ENCODE assay signal across 8 mouse cellular contexts in genomic region chr11:88555902-88556549, GRCm38 (mm10).
DNase-seq lines count a peak whose midpoint lies in the region; ATAC-seq and TF ChIP-seq lines count a peak whose summit lies in the region.

No protein-coding gene starts in this region.

- peaks cover 86% of the 10 kb centered on the region for H3K4me1 ChIP-seq in neural tube, embryonic 11.5 days (ENCODE audit: control insufficient read depth, insufficient read depth, low read length)
- H3K4me1 ChIP-seq in intestine, postnatal 0 days (replicated peaks; ENCODE audit: control insufficient read depth, insufficient read depth, low read length), result peaks cover 41% of the 10 kb centered on the region
- H3K4me1 ChIP-seq in lung, embryonic 16.5 days (replicated peaks; ENCODE audit: control insufficient read depth, insufficient read depth, low read length), result peaks cover 67% of the 10 kb centered on the region
- peaks cover 55% of the 10 kb centered on the region for H3K4me1 ChIP-seq in stomach, embryonic 16.5 days (ENCODE audit: control insufficient read depth, insufficient read depth, low read length)

- ATAC-seq in neural tube, embryonic 11.5 days (ENCODE audit: insufficient read depth, low FRiP score, low TSS enrichment), result no peak
- ATAC-seq in intestine, postnatal 0 days, result peak; percentile 65
- peak; percentile 29; the same call in 1 of the 2 replicates for ATAC-seq in lung, embryonic 16.5 days (ENCODE audit: low read depth)
- ATAC-seq in stomach, embryonic 16.5 days (ENCODE audit: insufficient read depth, low FRiP score), result no peak
- no peak for ATAC-seq in frontal cortex, adult (ENCODE audit: low TSS enrichment)

- H3K27me3 ChIP-seq in neural tube, embryonic 11.5 days (ENCODE audit: control insufficient read depth, insufficient read depth, low read length), result no peaks in the 10 kb centered on the region
- H3K27me3 ChIP-seq in intestine, postnatal 0 days (replicated peaks; ENCODE audit: control insufficient read depth, insufficient read depth, low read length), result no peaks in the 10 kb centered on the region
- no peaks in the 10 kb centered on the region for H3K27me3 ChIP-seq in lung, embryonic 16.5 days (ENCODE audit: control insufficient read depth, insufficient read depth, low read depth, low read length)
- H3K27me3 ChIP-seq in stomach, embryonic 16.5 days (ENCODE audit: control insufficient read depth, insufficient read depth, low read length), result no peaks in the 10 kb centered on the region

- WGBS in neural tube, embryonic 11.5 days, result 30% methylated on average over 6 of the region's 6 CpGs
- 12% methylated on average over 6 of the region's 6 CpGs for WGBS in intestine, postnatal 0 days
- 25% methylated on average over 6 of the region's 6 CpGs for WGBS in lung, embryonic 16.5 days
- WGBS in stomach, embryonic 16.5 days, result 29% methylated on average over 6 of the region's 6 CpGs

- H3K36me3 ChIP-seq in neural tube, embryonic 11.5 days (ENCODE audit: control insufficient read depth, insufficient read depth, low read length), result no peaks in the 10 kb centered on the region
- H3K36me3 ChIP-seq in intestine, postnatal 0 days (ENCODE audit: control insufficient read depth, insufficient read depth), result no peaks in the 10 kb centered on the region
- H3K36me3 ChIP-seq in lung, embryonic 16.5 days (ENCODE audit: control insufficient read depth, insufficient read depth, low read length), result no peaks in the 10 kb centered on the region
- no peaks in the 10 kb centered on the region for H3K36me3 ChIP-seq in stomach, embryonic 16.5 days (ENCODE audit: control insufficient read depth, insufficient read depth, low read length)

- H3K4me3 ChIP-seq in neural tube, embryonic 11.5 days (ENCODE audit: low read depth, low read length), result no peak overlapping the region
- no peak overlapping the region for H3K4me3 ChIP-seq in intestine, postnatal 0 days (ENCODE audit: low read depth, low read length)
- H3K4me3 ChIP-seq in lung, embryonic 16.5 days (ENCODE audit: low read length), result no peak overlapping the region
- H3K4me3 ChIP-seq in stomach, embryonic 16.5 days (replicated peaks; ENCODE audit: low read length), result no peak overlapping the region

- H3K9me3 ChIP-seq in neural tube, embryonic 11.5 days (ENCODE audit: control insufficient read depth, low read length), result no peaks in the 10 kb centered on the region
- H3K9me3 ChIP-seq in intestine, postnatal 0 days (ENCODE audit: control insufficient read depth), result no peaks in the 10 kb centered on the region
- H3K9me3 ChIP-seq in lung, embryonic 16.5 days (ENCODE audit: control insufficient read depth, low read length), result no peaks in the 10 kb centered on the region
- H3K9me3 ChIP-seq in stomach, embryonic 16.5 days (replicated peaks; ENCODE audit: control insufficient read depth, low read length), result no peaks in the 10 kb centered on the region

- no peak overlapping the region for H3K9ac ChIP-seq in neural tube, embryonic 11.5 days (ENCODE audit: low read length)
- no peak overlapping the region for H3K9ac ChIP-seq in intestine, postnatal 0 days (ENCODE audit: low read depth, low read length)
- H3K9ac ChIP-seq in lung, embryonic 16.5 days (ENCODE audit: low read length), result peak overlapping the region; percentile 2
- peak overlapping the region; percentile 56 for H3K9ac ChIP-seq in stomach, embryonic 16.5 days (ENCODE audit: low read length)

- peak overlapping the region; percentile 61 for H3K27ac ChIP-seq in neural tube, embryonic 11.5 days (ENCODE audit: low read depth, low read length)
- H3K27ac ChIP-seq in intestine, postnatal 0 days (ENCODE audit: low read depth, low read length), result peak overlapping the region; percentile 83
- H3K27ac ChIP-seq in lung, embryonic 16.5 days (ENCODE audit: low read length), result peak overlapping the region; percentile 83
- peak overlapping the region; percentile 84 for H3K27ac ChIP-seq in stomach, embryonic 16.5 days (ENCODE audit: low read length)

- peak; percentile 42 for DNase-seq in neural tube, embryonic 11.5 days (ENCODE audit: low spot score)
- DNase-seq in neural tube, embryonic 10.5 days (ENCODE audit: extremely low spot score, low spot score), result no peak
- peak; percentile 98 for DNase-seq in heart, adult 11 months
- DNase-seq in cerebellum, adult 8-10 months, result no peak

- H3K4me2 ChIP-seq in neural tube, embryonic 11.5 days (ENCODE audit: low read depth), result no peak overlapping the region
- peak overlapping the region; percentile 21; the same call in 1 of the 2 replicates for H3K4me2 ChIP-seq in intestine, postnatal 0 days (replicated peaks; ENCODE audit: low read depth)
- no peak overlapping the region for H3K4me2 ChIP-seq in lung, embryonic 16.5 days (ENCODE audit: low read depth, low read length)
- 0 out of 2 replicates have a peak overlapping the region, but pooled peaks have one; percentile 9 for H3K4me2 ChIP-seq in stomach, embryonic 16.5 days (ENCODE audit: low read depth, low read length)

- TF ChIP-seq CTCF in intestine, postnatal 0 days (IDR thresholded peaks at IDR 0.05; ENCODE audit: low read depth), result no peak

Comparison
In these comparisons a context has a peak if more than half of its experiments do, and no peak if none do; other contexts are left out.
1. DNase-seq: peak in neural tube, embryonic 11.5 days (single experiment) and heart, adult 11 months (single experiment); none in neural tube, embryonic 10.5 days (single experiment) and cerebellum, adult 8-10 months (single experiment).
2. ATAC-seq: peak in intestine, postnatal 0 days (single experiment) and lung, embryonic 16.5 days (single experiment); none in neural tube, embryonic 11.5 days (single experiment), stomach, embryonic 16.5 days (single experiment) and frontal cortex, adult (single experiment).
3. H3K4me2 ChIP-seq: peak in intestine, postnatal 0 days (single experiment) and stomach, embryonic 16.5 days (single experiment); none in neural tube, embryonic 11.5 days (single experiment) and lung, embryonic 16.5 days (single experiment).
4. H3K9ac ChIP-seq: peak in lung, embryonic 16.5 days (single experiment) and stomach, embryonic 16.5 days (single experiment); none in neural tube, embryonic 11.5 days (single experiment) and intestine, postnatal 0 days (single experiment).
5. Peak in every context shown above with its lines, with median percentiles within 50 percentile points of each other: H3K27ac ChIP-seq.